Mouse (Mus musculus) embryonic facial prominence, embryonic 14.5 days (tissue): ENCODE measurements at regions not wholly inside any gene's neighbourhood (a gene's known extent, or its start where the extent isn't known, plus 50 kb on each side); places are given as distances from the start of the nearest gene placed in this dataset.

Experiments
- ATAC-seq: fragments of 200-750 bp; cut with Nextera tagmentation; 2 replicates; pipeline ENCODE4 v1.8.0; 2017; ENCODE audit warnings: low read depth, moderate number of reproducible peaks, moderate TSS enrichment
- DNase-seq: peaks from one replicate; pipeline ENCODE4 v3.0.0-alpha.2; 2015; ENCODE audit warnings: low spot score
- H3K27ac ChIP-seq: fragments of 300-500 bp; sonication (generic); replicated peaks from 2 replicates; pipeline ENCODE4 v1.5.1; 2014; ENCODE audit warnings: low read depth, mild to moderate bottlenecking, low read length, moderate library complexity
- H3K27me3 ChIP-seq: fragments of 300-500 bp; sonication (generic); replicated peaks from 2 replicates; pipeline ENCODE4 v1.6.1; 2014; ENCODE audit warnings: low read length; ENCODE audit not compliant: control insufficient read depth, insufficient read depth
- H3K36me3 ChIP-seq: fragments of 300-500 bp; sonication (generic); 2 replicates; pipeline ENCODE4 v1.6.1; 2014; ENCODE audit warnings: low read length, mixed read lengths; ENCODE audit not compliant: control insufficient read depth, insufficient read depth
- H3K4me1 ChIP-seq: fragments of 300-500 bp; sonication (generic); 2 replicates; pipeline ENCODE4 v1.6.1; 2014; ENCODE audit warnings: antibody characterized with exemption, low read length; ENCODE audit not compliant: control insufficient read depth, insufficient read depth
- H3K4me2 ChIP-seq: fragments of 300-500 bp; sonication (generic); 2 replicates; pipeline ENCODE4 v1.6.1; 2014; ENCODE audit warnings: low read depth, mild to moderate bottlenecking, low read length, moderate library complexity, mixed read lengths
- H3K4me3 ChIP-seq: fragments of 300-500 bp; sonication (generic); 2 replicates; pipeline ENCODE4 v1.5.1; 2014; ENCODE audit warnings: low read depth, mild to moderate bottlenecking, low read length
- H3K9ac ChIP-seq: fragments of 300-500 bp; sonication (generic); 2 replicates; pipeline ENCODE4 v1.6.1; 2014; ENCODE audit warnings: low read depth, mild to moderate bottlenecking, low read length, moderate library complexity, mixed read lengths
- H3K9me3 ChIP-seq: fragments of 300-500 bp; sonication (generic); 2 replicates; pipeline ENCODE4 v1.6.1; 2016; ENCODE audit warnings: low read length; ENCODE audit not compliant: control insufficient read depth
- WGBS: fragments of 180-500 bp; shearing (Covaris S2); extraction: QIAGEN DNeasy Blood & Tissue Kit; methylation state at CpG from one replicate; pipeline ENCODE4 v1.1.7; 2014; 5-methylcytosine and 5-hydroxymethylcytosine counted together

- DNase-seq = no peak
- H3K9ac ChIP-seq = no peak overlapping the region
- H3K27ac ChIP-seq = no peak overlapping the region
- no peaks in the 10 kb centered on the region for H3K9me3 ChIP-seq
- WGBS = 81% methylated on average over 3 of the region's 3 CpGs
- no peak for ATAC-seq
- H3K36me3 ChIP-seq = no peaks in the 10 kb centered on the region
- H3K4me2 ChIP-seq = no peak overlapping the region
- no peaks in the 10 kb centered on the region for H3K27me3 ChIP-seq
- H3K4me3 ChIP-seq = no peak overlapping the region
- no peaks in the 10 kb centered on the region for H3K4me1 ChIP-seq
Measured at GRCm38 (mm10) chr8:97733338-97733737, 1682.9 kb downstream of the Cdh8 start.

GRCm38 (mm10) chr8:97722627-97723026 lies 1693.6 kb downstream of the Cdh8 start:
- Histone ChIP-seq H3K36me3 (no peaks in the 10 kb centered on the region), H3K27me3 (no peaks in the 10 kb centered on the region), H3K4me3 (no peak overlapping the region), H3K9ac (no peak overlapping the region), H3K9me3 (no peaks in the 10 kb centered on the region), H3K4me2 (no peak overlapping the region), H3K27ac (no peak overlapping the region), H3K4me1 (no peaks in the 10 kb centered on the region)
- no peak for ATAC-seq
- 79% methylated on average over 4 of the region's 4 CpGs for WGBS
- DNase-seq = no peak

GRCm38 (mm10) chr8:97701706-97702105 lies 1714.6 kb downstream of the Cdh8 start:
- Histone ChIP-seq H3K4me1 (no peaks in the 10 kb centered on the region), H3K27me3 (no peaks in the 10 kb centered on the region), H3K36me3 (no peaks in the 10 kb centered on the region), H3K9ac (no peak overlapping the region), H3K9me3 (no peaks in the 10 kb centered on the region), H3K27ac (no peak overlapping the region), H3K4me2 (no peak overlapping the region), H3K4me3 (no peak overlapping the region)
- WGBS = 90% methylated on average over 1 of the region's 1 CpGs
- peak; percentile 1 for DNase-seq
- no peak for ATAC-seq

- Histone ChIP-seq H3K27ac (no peak overlapping the region), H3K9me3 (no peaks in the 10 kb centered on the region), H3K9ac (no peak overlapping the region), H3K4me1 (no peaks in the 10 kb centered on the region), H3K4me3 (no peak overlapping the region), H3K27me3 (no peaks in the 10 kb centered on the region), H3K36me3 (no peaks in the 10 kb centered on the region), H3K4me2 (no peak overlapping the region)
- DNase-seq (no peak), ATAC-seq (no peak)
- WGBS = 79% methylated on average over 2 of the region's 2 CpGs
Measured at GRCm38 (mm10) chr8:97664404-97664803, 1751.9 kb downstream of the Cdh8 start.

- DNase-seq (no peak), ATAC-seq (no peak)
- Histone ChIP-seq H3K9me3 (no peaks in the 10 kb centered on the region), H3K4me3 (no peak overlapping the region), H3K4me1 (no peaks in the 10 kb centered on the region), H3K9ac (no peak overlapping the region), H3K36me3 (no peaks in the 10 kb centered on the region), H3K4me2 (no peak overlapping the region), H3K27me3 (no peaks in the 10 kb centered on the region), H3K27ac (no peak overlapping the region)
- 93% methylated on average over 2 of the region's 2 CpGs for WGBS
Measured at GRCm38 (mm10) chr8:97662144-97662543, 1754.1 kb downstream of the Cdh8 start.

GRCm38 (mm10) chr8:97651802-97652201 lies 1763.5 kb upstream of the Got2 start:
- Histone ChIP-seq H3K27ac (no peak overlapping the region), H3K4me1 (no peaks in the 10 kb centered on the region), H3K27me3 (no peaks in the 10 kb centered on the region), H3K4me3 (no peak overlapping the region), H3K36me3 (no peaks in the 10 kb centered on the region), H3K9me3 (0 out of 2 replicates have a peak, but pooled peaks cover 4% of the 10 kb centered on the region), H3K9ac (no peak overlapping the region), H3K4me2 (no peak overlapping the region)
- WGBS = 65% methylated on average over 4 of the region's 4 CpGs
- peak; percentile 1 for DNase-seq
- no peak for ATAC-seq

- Histone ChIP-seq H3K4me1 (no peaks in the 10 kb centered on the region), H3K4me3 (no peak overlapping the region), H3K9ac (no peak overlapping the region), H3K9me3 (no peaks in the 10 kb centered on the region), H3K36me3 (no peaks in the 10 kb centered on the region), H3K4me2 (no peak overlapping the region), H3K27ac (no peak overlapping the region), H3K27me3 (no peaks in the 10 kb centered on the region)
- no peak for ATAC-seq
- WGBS = 60% methylated on average over 1 of the region's 1 CpGs
- no peak for DNase-seq
Measured at GRCm38 (mm10) chr8:97632980-97633379, 1744.6 kb upstream of the Got2 start.
